Mouse (Mus musculus) midbrain, embryonic 16.5 days (tissue): ENCODE measurements around the gene Grtp1. TPM values are rescaled to one million over a fixed set of nuclear protein-coding genes. Genes with fewer than 3 reads are reported as not detected.

Experiments used
- ATAC-seq: fragments of 200-750 bp; cut with Nextera tagmentation; 2 replicates; pipeline ENCODE4 v1.8.0; 2017; ENCODE audit warnings: moderate TSS enrichment
- H3K27ac ChIP-seq: fragments of 300-500 bp; sonication (generic); 2 replicates; pipeline ENCODE4 v1.5.1; 2014; ENCODE audit warnings: mild to moderate bottlenecking, low read length, mixed read lengths
- H3K27me3 ChIP-seq: fragments of 300-500 bp; sonication (generic); 2 replicates; pipeline ENCODE4 v1.6.1; 2014; ENCODE audit warnings: low read depth, low read length, mixed read lengths; ENCODE audit not compliant: control insufficient read depth, insufficient read depth
- H3K36me3 ChIP-seq: fragments of 300-500 bp; sonication (generic); 2 replicates; pipeline ENCODE4 v1.6.1; 2014; ENCODE audit warnings: mild to moderate bottlenecking, low read length, moderate library complexity, mixed read lengths; ENCODE audit not compliant: control insufficient read depth, insufficient read depth
- H3K4me1 ChIP-seq: fragments of 300-500 bp; sonication (generic); 2 replicates; pipeline ENCODE4 v1.6.1; 2014; ENCODE audit warnings: mild to moderate bottlenecking, low read length, mixed read lengths; ENCODE audit not compliant: control insufficient read depth, insufficient read depth
- H3K4me2 ChIP-seq: fragments of 300-500 bp; sonication (generic); 2 replicates; pipeline ENCODE4 v1.6.1; 2014; ENCODE audit warnings: mild to moderate bottlenecking, low read length, mixed read lengths
- H3K4me3 ChIP-seq: fragments of 300-500 bp; sonication (generic); 2 replicates; pipeline ENCODE4 v1.5.1; 2014; ENCODE audit warnings: low read depth, mild to moderate bottlenecking, low read length, moderate library complexity, mixed read lengths
- H3K9ac ChIP-seq: fragments of 300-500 bp; sonication (generic); 2 replicates; pipeline ENCODE4 v1.6.1; 2014; ENCODE audit warnings: low read depth, low read length, mixed read lengths
- H3K9me3 ChIP-seq: fragments of 300-500 bp; sonication (generic); replicated peaks from 2 replicates; pipeline ENCODE4 v1.6.1; 2014; ENCODE audit warnings: mild to moderate bottlenecking, low read length, mixed read lengths; ENCODE audit not compliant: control insufficient read depth, poor library complexity, severe bottlenecking
- WGBS: fragments of 180-500 bp; shearing (Covaris S2); extraction: QIAGEN DNeasy Blood & Tissue Kit; methylation state at CpG from one replicate; pipeline ENCODE4 v1.1.7; 2014; 5-methylcytosine and 5-hydroxymethylcytosine counted together
- polyA plus RNA-seq: library from polyadenylated mRNA; unstranded; fragments of >200 nt; fragmentation: Nextera tagmentation; extraction: Ambion mirVana; gene quantifications from 2 replicates; pipeline ENCODE4 v1.2.1, GENCODE M21; 2015

Grtp1 gene
- polyA plus RNA-seq, 1 experiment from 2014 or later, result 16.9 TPM

DNA sequence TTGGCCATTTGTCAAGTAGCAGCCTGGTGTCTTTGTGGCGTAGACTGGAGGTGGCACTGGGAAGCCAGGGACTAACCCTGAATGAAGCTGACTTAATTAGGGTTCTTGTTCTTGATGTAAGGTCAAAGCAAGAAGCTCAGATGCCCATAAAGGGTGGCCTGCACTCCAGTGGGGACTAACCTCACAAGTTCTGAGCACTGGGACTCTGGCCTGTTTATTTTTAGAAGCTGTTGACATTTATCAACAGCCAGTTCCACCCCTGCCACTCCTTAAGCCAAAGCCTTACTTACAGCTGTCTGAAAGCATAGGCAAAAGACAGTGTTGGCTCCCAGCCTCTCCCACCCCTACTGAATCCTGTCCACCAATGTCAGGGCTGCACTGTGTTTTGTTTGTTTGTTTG is 9.3 kb upstream of the Grtp1 start:
- Histone ChIP-seq H3K36me3 (no peaks in the 10 kb centered on the region), H3K9me3 (no peaks in the 10 kb centered on the region), H3K9ac (no peak overlapping the region), H3K4me1 (peaks cover 4% of the 10 kb centered on the region; the same call in 1 of the 2 replicates), H3K4me3 (no peak overlapping the region), H3K27me3 (no peaks in the 10 kb centered on the region), H3K4me2 (no peak overlapping the region), H3K27ac (no peak overlapping the region)
- ATAC-seq, result no peak
- WGBS, result 43% methylated on average over 1 of the region's 1 CpGs

DNA sequence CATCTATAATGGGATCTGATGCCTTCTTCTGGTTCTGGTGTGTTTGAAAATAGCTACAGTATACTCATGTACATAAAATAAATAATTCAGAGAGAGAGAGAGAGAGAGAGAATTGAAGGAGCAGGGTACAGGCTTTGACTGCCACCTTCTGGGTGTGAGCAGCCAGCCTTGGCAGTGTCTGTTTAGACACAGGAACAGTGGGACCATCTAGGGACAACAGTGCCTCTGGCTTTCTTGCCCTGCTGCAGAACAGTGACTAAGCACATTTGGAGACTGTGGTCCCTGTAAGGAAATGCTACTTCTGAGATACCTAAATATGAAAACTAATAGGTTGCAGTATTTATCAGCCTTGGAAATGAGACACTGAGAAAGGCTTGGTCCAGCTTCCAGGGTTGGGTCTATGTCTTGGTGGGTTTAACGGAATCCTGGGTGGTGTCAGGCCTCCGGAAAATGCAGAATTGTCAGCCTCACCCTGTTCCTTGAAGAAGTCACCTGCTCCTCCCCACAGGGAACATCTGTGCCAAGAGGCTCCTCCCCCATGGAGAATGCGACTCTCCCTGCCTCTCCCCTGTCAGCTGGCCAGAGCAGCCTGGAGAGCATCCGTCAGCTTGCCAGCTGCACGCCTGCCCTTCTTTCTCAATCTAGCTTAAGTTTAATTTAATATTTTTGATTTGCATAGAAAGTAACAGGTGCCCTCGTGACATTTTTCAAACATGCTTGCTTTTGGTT is 8.4 kb upstream of the Grtp1 start:
- 47% methylated on average over 6 of the region's 6 CpGs for WGBS
- Histone ChIP-seq H3K9ac (no peak overlapping the region), H3K4me2 (no peak overlapping the region), H3K27ac (no peak overlapping the region), H3K4me1 (peaks cover 4% of the 10 kb centered on the region; the same call in 1 of the 2 replicates), H3K4me3 (no peak overlapping the region), H3K27me3 (no peaks in the 10 kb centered on the region), H3K36me3 (no peaks in the 10 kb centered on the region), H3K9me3 (no peaks in the 10 kb centered on the region)
- no peak for ATAC-seq

DNA sequence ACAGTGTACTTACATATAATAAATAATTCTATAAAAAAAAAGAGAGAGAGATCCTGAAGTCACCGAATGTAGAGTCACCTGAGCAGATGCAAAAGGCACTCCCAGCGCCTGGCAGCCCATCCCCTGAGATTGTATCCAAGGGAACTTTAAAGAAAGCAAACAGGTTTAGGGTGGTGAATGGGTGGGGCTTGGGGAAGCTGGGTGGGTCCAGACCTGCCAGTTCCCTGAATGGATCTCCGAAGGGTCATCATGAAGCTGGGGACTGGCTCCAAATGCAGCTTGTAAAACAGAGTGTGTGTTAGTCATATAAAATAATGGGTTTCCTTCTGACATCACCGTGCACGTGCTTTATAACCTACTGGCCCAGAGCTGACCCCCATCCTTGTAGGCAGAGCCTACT is 5.9 kb upstream of the Grtp1 start:
- peaks cover 16% of the 10 kb centered on the region for H3K27me3 ChIP-seq
- H3K36me3 ChIP-seq, result no peaks in the 10 kb centered on the region
- H3K4me1 ChIP-seq, result peaks cover under 1% of the 10 kb centered on the region; the same call in 1 of the 2 replicates
- no peaks in the 10 kb centered on the region for H3K9me3 ChIP-seq
- no peak overlapping the region for H3K4me3 ChIP-seq
- H3K4me2 ChIP-seq, result no peak overlapping the region
- no peak for ATAC-seq
- no peak overlapping the region for H3K27ac ChIP-seq
- WGBS, result 43% methylated on average over 5 of the region's 5 CpGs
- no peak overlapping the region for H3K9ac ChIP-seq

DNA sequence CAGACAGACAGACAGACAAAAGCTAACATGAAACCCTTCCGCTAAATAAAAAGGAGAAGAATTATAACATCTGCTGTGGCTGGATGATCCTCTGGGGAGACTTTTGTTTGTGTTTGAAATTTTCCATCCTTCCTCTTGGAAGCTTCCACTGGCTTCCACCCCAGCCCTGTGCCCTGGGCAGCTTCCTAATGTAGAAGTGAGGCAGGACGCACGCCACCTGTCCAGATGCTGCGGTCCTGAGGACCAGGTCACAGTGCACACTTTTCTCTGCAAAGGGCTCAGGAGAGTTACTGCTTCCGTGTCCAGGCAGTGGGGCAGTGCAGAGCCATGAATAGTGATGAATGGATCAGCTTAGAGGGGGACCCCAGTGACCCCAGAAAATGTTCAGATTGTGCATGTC is 4.9 kb upstream of the Grtp1 start:
- no peak overlapping the region for H3K4me3 ChIP-seq
- no peaks in the 10 kb centered on the region for H3K36me3 ChIP-seq
- no peak overlapping the region for H3K4me2 ChIP-seq
- no peak overlapping the region for H3K9ac ChIP-seq
- peaks cover 7% of the 10 kb centered on the region for H3K4me1 ChIP-seq
- ATAC-seq, result no peak
- WGBS, result 85% methylated on average over 5 of the region's 5 CpGs
- H3K27me3 ChIP-seq, result peaks cover 18% of the 10 kb centered on the region
- H3K27ac ChIP-seq, result no peak overlapping the region
- no peaks in the 10 kb centered on the region for H3K9me3 ChIP-seq

DNA sequence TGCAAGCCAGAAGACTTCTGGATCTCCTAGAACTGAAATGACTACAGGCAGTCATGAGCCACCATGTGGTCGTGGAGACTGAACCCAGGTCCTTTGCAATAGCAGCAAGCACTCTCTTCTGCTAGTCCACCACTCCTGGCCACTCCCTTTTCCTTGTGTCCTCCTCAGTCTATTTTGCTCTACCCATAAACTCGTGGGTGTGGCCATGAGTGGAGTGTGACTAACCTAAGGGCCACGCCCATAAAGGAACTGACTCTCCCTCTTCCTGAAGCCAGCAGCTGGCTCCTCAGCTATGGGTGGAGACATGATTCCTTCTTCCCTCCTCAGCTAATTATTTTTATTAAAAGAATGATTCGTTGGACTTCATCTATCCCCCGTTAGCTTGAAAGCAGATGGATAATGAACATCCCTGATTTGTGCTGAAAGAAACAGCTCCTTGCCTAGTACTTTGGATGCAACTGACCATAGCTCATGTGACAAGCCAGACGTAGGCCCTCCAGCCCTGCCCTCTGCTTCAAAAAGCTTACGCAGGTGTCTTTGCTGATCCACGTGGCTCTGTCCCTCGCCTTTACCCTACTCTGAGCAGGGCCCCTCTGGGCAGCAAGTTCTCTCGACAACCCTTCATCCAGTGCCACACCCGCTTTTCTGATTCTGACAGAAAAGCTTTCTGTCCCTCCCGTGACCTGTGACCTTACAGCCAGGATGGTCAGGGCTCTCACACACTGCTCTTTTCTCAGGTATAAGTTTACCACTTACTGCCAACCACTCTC is 4.1 kb upstream of the Grtp1 start:
- H3K4me1 ChIP-seq, result peaks cover 12% of the 10 kb centered on the region
- ATAC-seq, result no peak
- no peaks in the 10 kb centered on the region for H3K9me3 ChIP-seq
- no peak overlapping the region for H3K9ac ChIP-seq
- H3K27ac ChIP-seq, result no peak overlapping the region
- no peaks in the 10 kb centered on the region for H3K36me3 ChIP-seq
- 75% methylated on average over 12 of the region's 12 CpGs for WGBS
- H3K4me3 ChIP-seq, result no peak overlapping the region
- H3K27me3 ChIP-seq, result peaks cover 18% of the 10 kb centered on the region
- no peak overlapping the region for H3K4me2 ChIP-seq

DNA sequence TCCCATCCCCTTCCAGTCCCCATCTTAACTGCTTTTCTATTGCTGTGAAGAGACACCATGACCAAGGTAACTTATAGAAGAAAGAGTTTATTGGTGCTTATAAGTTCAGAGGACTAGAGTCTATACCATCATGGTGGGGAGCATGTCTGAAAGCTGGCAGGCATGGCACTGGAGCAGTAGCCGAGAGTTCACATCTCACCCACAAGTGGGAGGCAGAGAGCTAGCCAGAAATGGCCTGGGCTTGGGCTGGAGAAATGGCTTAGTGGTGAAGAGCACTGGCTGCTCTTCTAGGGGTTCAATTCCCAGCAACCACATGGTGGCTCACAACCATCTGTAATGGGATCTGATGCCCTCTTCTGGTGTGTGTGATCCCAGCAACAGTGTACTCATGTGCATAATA is 3.1 kb upstream of the Grtp1 start:
- peaks cover 13% of the 10 kb centered on the region for H3K4me1 ChIP-seq
- H3K9ac ChIP-seq, result no peak overlapping the region
- no peak overlapping the region for H3K4me2 ChIP-seq
- peaks cover 18% of the 10 kb centered on the region for H3K27me3 ChIP-seq
- H3K27ac ChIP-seq, result no peak overlapping the region
- no peaks in the 10 kb centered on the region for H3K36me3 ChIP-seq
- H3K9me3 ChIP-seq, result no peaks in the 10 kb centered on the region
- ATAC-seq, result no peak
- WGBS, result 65% methylated on average over 1 of the region's 1 CpGs
- no peak overlapping the region for H3K4me3 ChIP-seq

DNA sequence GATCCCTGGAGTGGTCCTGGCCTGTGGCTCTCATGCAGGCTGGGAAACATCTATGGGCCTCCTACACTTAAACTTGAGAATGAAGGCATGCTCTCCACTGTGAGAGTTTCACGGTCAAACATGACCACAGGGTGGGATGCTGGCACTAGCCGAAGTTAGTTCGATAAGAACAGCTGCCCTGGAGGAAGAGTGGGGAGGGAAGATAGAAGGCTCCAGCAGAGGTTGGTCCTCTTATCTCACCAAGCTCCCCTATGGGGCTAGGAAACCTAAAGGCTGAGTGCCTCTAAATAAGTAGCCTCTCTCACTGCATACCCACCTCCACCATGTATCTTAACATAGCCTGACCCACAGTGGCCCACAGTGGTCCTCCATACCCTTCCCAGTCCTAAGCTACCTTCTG is 2.4 kb upstream of the Grtp1 start:
- H3K27me3 ChIP-seq, result peaks cover 18% of the 10 kb centered on the region
- H3K9me3 ChIP-seq, result no peaks in the 10 kb centered on the region
- no peak overlapping the region for H3K9ac ChIP-seq
- no peak overlapping the region for H3K27ac ChIP-seq
- H3K4me2 ChIP-seq, result no peak overlapping the region
- no peaks in the 10 kb centered on the region for H3K36me3 ChIP-seq
- 85% methylated on average over 3 of the region's 3 CpGs for WGBS
- no peak for ATAC-seq
- H3K4me3 ChIP-seq, result no peak overlapping the region
- H3K4me1 ChIP-seq, result peaks cover 13% of the 10 kb centered on the region

DNA sequence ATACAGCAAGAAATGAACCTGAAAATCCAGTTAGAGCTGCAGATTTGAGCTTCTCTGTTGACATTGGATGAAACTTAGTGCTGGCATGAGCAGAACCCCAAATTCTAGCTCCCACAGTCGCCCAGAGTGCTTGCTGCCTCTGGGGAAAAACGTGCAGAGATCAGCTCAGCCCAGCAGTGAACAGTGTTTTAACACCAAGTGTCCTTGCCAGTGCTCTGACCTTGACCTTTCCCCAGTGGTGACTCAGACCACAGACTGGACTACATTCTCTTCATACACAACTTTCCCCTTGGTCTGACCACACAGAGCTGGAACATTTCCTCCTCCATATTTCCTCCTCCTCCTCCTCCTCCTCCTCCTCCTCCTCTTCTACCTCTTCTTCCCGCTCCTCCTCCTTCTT is 1.6 kb upstream of the Grtp1 start:
- H3K27ac ChIP-seq, result no peak overlapping the region
- no peak for ATAC-seq
- peaks cover 13% of the 10 kb centered on the region for H3K4me1 ChIP-seq
- no peak overlapping the region for H3K4me2 ChIP-seq
- peaks cover 18% of the 10 kb centered on the region for H3K27me3 ChIP-seq
- H3K4me3 ChIP-seq, result no peak overlapping the region
- no peaks in the 10 kb centered on the region for H3K36me3 ChIP-seq
- no peak overlapping the region for H3K9ac ChIP-seq
- 57% methylated on average over 3 of the region's 3 CpGs for WGBS
- H3K9me3 ChIP-seq, result no peaks in the 10 kb centered on the region

DNA sequence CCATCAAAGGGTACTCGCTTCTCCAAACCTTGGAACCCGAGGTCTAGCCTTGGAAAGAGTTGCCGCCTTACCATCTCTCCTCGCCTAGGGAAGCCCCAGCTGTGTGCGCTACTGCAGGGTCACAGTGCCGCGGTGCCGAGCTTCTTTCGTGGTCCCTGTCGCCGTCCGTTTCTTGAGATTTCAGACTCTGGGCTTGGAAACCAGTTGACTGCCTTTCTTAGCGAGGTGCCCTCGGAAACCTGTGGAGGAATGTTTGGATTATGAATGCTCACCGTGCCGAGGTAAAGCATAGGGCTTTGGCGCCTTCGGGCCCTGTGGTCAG is 554 bp upstream of the Grtp1 start:
- Histone ChIP-seq H3K4me3 (peak overlapping the region; percentile 91), H3K9me3 (no peaks in the 10 kb centered on the region), H3K9ac (peak overlapping the region; percentile 82), H3K36me3 (no peaks in the 10 kb centered on the region), H3K4me2 (peak overlapping the region; percentile 93), H3K27ac (no peak overlapping the region), H3K27me3 (peaks cover 18% of the 10 kb centered on the region), H3K4me1 (peaks cover 13% of the 10 kb centered on the region)
- ATAC-seq, result no peak
- WGBS, result under 1% methylated on average over 18 of the region's 18 CpGs
